Mouse (Mus musculus) MEL (cell line): ENCODE results near the gene Gtf3c2. TPM values are rescaled to one million over a fixed set of nuclear protein-coding genes. Genes with fewer than 3 reads are reported as not detected.

Experiments used
- DNase-seq: peaks from one replicate; pipeline ENCODE4 v3.0.0; 2011; ENCODE audit warnings: low read depth, low spot score
- H3K27ac ChIP-seq: 2 replicates; pipeline ENCODE4 v1.5.1; 2012; ENCODE audit warnings: low read depth, mild to moderate bottlenecking, control low read depth, low read length, moderate library complexity; ENCODE audit not compliant: control insufficient read depth
- H3K27me3 ChIP-seq, 2 experiments: fragments of 150-350 bp in 1 of 2; sonication (generic) in 1 of 2; 2 replicates each; pipeline ENCODE4 v1.6.1; 2012; ENCODE audit warnings: low read length in 2 of 2, mild to moderate bottlenecking in 2 of 2, improper control_type of control experiment in 1 of 2, moderate library complexity in 1 of 2; ENCODE audit not compliant: insufficient read depth in 2 of 2, control insufficient read depth in 1 of 2
- H3K36me3 ChIP-seq, 2 experiments: 2 replicates each; pipeline ENCODE4 v1.6.1; 2012 to 2014; ENCODE audit warnings: low read length in 2 of 2, improper control_type of control experiment in 1 of 2, inconsistent platforms in 1 of 2, mild to moderate bottlenecking in 1 of 2; ENCODE audit not compliant: insufficient read depth in 2 of 2, control insufficient read depth in 1 of 2
- H3K4me1 ChIP-seq, 2 experiments: fragments of 150-350 bp in 1 of 2; sonication (generic) in 1 of 2; 2 replicates each; pipeline ENCODE4 v1.6.1; 2012; ENCODE audit warnings: low read length in 2 of 2, improper control_type of control experiment in 1 of 2, mild to moderate bottlenecking in 1 of 2; ENCODE audit not compliant: insufficient read depth in 2 of 2, control insufficient read depth in 1 of 2
- H3K4me3 ChIP-seq, 2 experiments: fragments of 150-350 bp in 1 of 2; sonication (generic) in 1 of 2; 2 replicates each; pipeline ENCODE4 v1.5.1; 2012; ENCODE audit warnings: low read depth in 2 of 2, low read length in 2 of 2, mild to moderate bottlenecking in 2 of 2, moderate library complexity in 2 of 2, control low read depth in 1 of 2, improper control_type of control experiment in 1 of 2; ENCODE audit not compliant: control insufficient read depth in 1 of 2, insufficient read depth in 1 of 2
- H3K79me2 ChIP-seq: 2 replicates; pipeline ENCODE4 v1.6.1; 2012; ENCODE audit warnings: mild to moderate bottlenecking, low read length, moderate library complexity; ENCODE audit not compliant: control insufficient read depth, poor library complexity, insufficient read depth
- H3K9ac ChIP-seq: 2 replicates; pipeline ENCODE4 v1.6.1; 2012; ENCODE audit warnings: low read depth, mild to moderate bottlenecking, control low read depth, low read length, moderate library complexity; ENCODE audit not compliant: control insufficient read depth, poor library complexity, severe bottlenecking
- H3K9me3 ChIP-seq: fragments of 150-350 bp; sonication (generic); replicated peaks from 2 replicates; pipeline ENCODE4 v1.6.1; 2012; ENCODE audit warnings: mild to moderate bottlenecking, low read length, improper control_type of control experiment, moderate library complexity; ENCODE audit not compliant: insufficient read depth
- BHLHE40 ChIP-seq: IDR thresholded peaks from 2 replicates; pipeline ENCODE4 v1.6.1; 2012; ENCODE audit warnings: low read depth, mild to moderate bottlenecking, inconsistent platforms, low read length, improper control_type of control experiment, borderline replicate concordance
- CHD2 ChIP-seq: IDR thresholded peaks from 2 replicates; pipeline ENCODE4 v1.6.1; 2011; ENCODE audit warnings: low read length, improper control_type of control experiment
- CTCF ChIP-seq, 3 experiments: IDR thresholded peaks in 2 of 3; conservative IDR thresholded peaks in 1 of 3; 2 replicates each; pipeline ENCODE4 v1.5.1; 2011 to 2012; ENCODE audit warnings: low read length in 3 of 3, low read depth in 2 of 3, mild to moderate bottlenecking in 2 of 3, improper control_type of control experiment in 1 of 3, inconsistent platforms in 1 of 3, mixed read lengths in 1 of 3, moderate library complexity in 1 of 3; ENCODE audit not compliant: control insufficient read depth in 1 of 3, insufficient read depth in 1 of 3, poor library complexity in 1 of 3, severe bottlenecking in 1 of 3
- JUND ChIP-seq: IDR thresholded peaks from 2 replicates; pipeline ENCODE4 v1.6.1; 2011; ENCODE audit warnings: low read depth, mild to moderate bottlenecking, improper control_type of control experiment, low read length
- KAT2A ChIP-seq: conservative IDR thresholded peaks from 2 replicates; pipeline ENCODE4 v1.6.1; 2012; ENCODE audit warnings: low read depth, low read length, improper control_type of control experiment, inconsistent platforms
- MAFK ChIP-seq: IDR thresholded peaks from 2 replicates; pipeline ENCODE4 v1.6.1; 2011; ENCODE audit warnings: low read depth, mild to moderate bottlenecking, low read length, improper control_type of control experiment, borderline replicate concordance
- MAX ChIP-seq: IDR thresholded peaks from 2 replicates; pipeline ENCODE4 v1.6.1; 2011; ENCODE audit warnings: low read length, improper control_type of control experiment
- NELFE ChIP-seq: IDR thresholded peaks from 2 replicates; pipeline ENCODE4 v1.6.1; 2011; ENCODE audit warnings: low read depth, low read length, improper control_type of control experiment
- NRF1 ChIP-seq: IDR thresholded peaks from 2 replicates; pipeline ENCODE4 v1.6.1; 2014; ENCODE audit warnings: low read depth, mild to moderate bottlenecking, inconsistent platforms, low read length, improper control_type of control experiment, moderate library complexity; ENCODE audit not compliant: poor library complexity, insufficient read depth, severe bottlenecking
- POLR2A ChIP-seq, 2 experiments: IDR thresholded peaks; 2 replicates each; pipeline ENCODE4 v1.6.1; 2011 to 2012; ENCODE audit warnings: low read length in 2 of 2, mild to moderate bottlenecking in 2 of 2, control low read depth in 1 of 2, improper control_type of control experiment in 1 of 2, low read depth in 1 of 2, moderate library complexity in 1 of 2; ENCODE audit not compliant: control insufficient read depth in 1 of 2, insufficient read depth in 1 of 2, poor library complexity in 1 of 2
- SIN3A ChIP-seq: IDR thresholded peaks from 2 replicates; pipeline ENCODE4 v1.6.1; 2012; ENCODE audit warnings: low read length, improper control_type of control experiment, inconsistent platforms
- SMC3 ChIP-seq: IDR thresholded peaks from 2 replicates; pipeline ENCODE4 v1.6.1; 2011; ENCODE audit warnings: low read depth, low read length, improper control_type of control experiment
- TAL1 ChIP-seq: IDR thresholded peaks from 2 replicates; pipeline ENCODE4 v1.6.1; 2012; ENCODE audit warnings: mild to moderate bottlenecking, inconsistent platforms, low read length, moderate library complexity, mixed read lengths
- USF2 ChIP-seq, 2 experiments: IDR thresholded peaks; 2 replicates each; pipeline ENCODE4 v1.6.1; 2011 to 2012; ENCODE audit warnings: improper control_type of control experiment in 2 of 2, low read length in 2 of 2, borderline replicate concordance in 1 of 2, inconsistent platforms in 1 of 2, low read depth in 1 of 2, mild to moderate bottlenecking in 1 of 2; ENCODE audit not compliant: insufficient read depth in 1 of 2
- ZC3H11A ChIP-seq: IDR thresholded peaks from 2 replicates; pipeline ENCODE4 v1.6.1; 2012; ENCODE audit warnings: low read depth, mild to moderate bottlenecking, inconsistent platforms, low read length, improper control_type of control experiment
- ZMIZ1 ChIP-seq: IDR thresholded peaks from 2 replicates; pipeline ENCODE4 v1.6.1; 2012; ENCODE audit warnings: low read depth, mild to moderate bottlenecking, inconsistent platforms, low read length, improper control_type of control experiment, moderate library complexity
- polyA plus RNA-seq, 2 experiments: library from polyadenylated mRNA; stranded (reverse) in 1 of 2; unstranded in 1 of 2; fragments of >175 nt in 1 of 2; fragments of >200 nt in 1 of 2; gene quantifications; 2 replicates each; pipeline versions ENCODE4 v1.2.1 to v1.2.4; 2012; ENCODE audit warnings: low replicate concordance in 2 of 2, low read depth in 1 of 2; ENCODE audit not compliant: insufficient read length in 2 of 2, insufficient read depth in 1 of 2, missing spikeins in 1 of 2
- total RNA-seq: library from RNA; depleted of rRNA; stranded (reverse); fragments of 300-350 nt; gene quantifications from 2 replicates; pipeline ENCODE4 v1.2.3, GENCODE M21; 2012

Gene Gtf3c2
- total and polyA plus RNA-seq, 3 experiments = 50.9 to 129 TPM; not detected in 1

GRCm38 (mm10) chr5:31138968-31139425 is 40.9 kb downstream of the Gtf3c2 start:
- Histone ChIP-seq H3K79me2 (no peaks in the 10 kb centered on the region), H3K4me3 (no peak overlapping the region), H3K9me3 (no peaks in the 10 kb centered on the region), H3K27ac (no peak overlapping the region), H3K4me1 (no peaks in the 10 kb centered on the region), H3K27me3 (0 out of 4 replicates have a peak, but pooled peaks cover 0 to 2% of the 10 kb centered on the region in 2 experiments), H3K9ac (no peak overlapping the region), H3K36me3 (no peaks in the 10 kb centered on the region)
- TF ChIP-seq JUND = no peak
- no peak for TF ChIP-seq TAL1
- no peak for TF ChIP-seq ZC3H11A
- TF ChIP-seq SIN3A = no peak
- TF ChIP-seq CTCF (IDR thresholded peaks at IDR 0.05 in 2 of 3, conservative IDR thresholded peaks at IDR 0.05 in 1 of 3; ENCODE audit: control insufficient read depth in 1 of 3, insufficient read depth in 1 of 3, low read depth in 2 of 3, low read length in 3 of 3, poor library complexity in 1 of 3, severe bottlenecking in 1 of 3) = no peak
- no peak for TF ChIP-seq MAX
- no peak for TF ChIP-seq KAT2A
- no peak for TF ChIP-seq CHD2
- no peak for TF ChIP-seq NELFE
- peak; percentile 48 for DNase-seq

- Histone ChIP-seq H3K9me3 (no peaks in the 10 kb centered on the region), H3K9ac (no peak within 1 kb of the TSS), H3K4me3 (no peak within 1 kb of the TSS), H3K79me2 (no peaks in the 10 kb centered on the region), H3K27ac (no peak within 1 kb of the TSS), H3K4me1 (no peaks in the 10 kb centered on the region), H3K36me3 (no peaks in the 10 kb centered on the region), H3K27me3 (peaks cover 0 to 2% of the 10 kb centered on the region in 2 experiments; a peak in 1 of 4 replicates)
- TF ChIP-seq ZMIZ1 (no peak), POLR2A (IDR thresholded peaks at IDR 0.05; ENCODE audit: control insufficient read depth in 1 of 2, insufficient read depth in 1 of 2, low read depth in 1 of 2, low read length in 2 of 2, poor library complexity in 1 of 2) (0 out of 4 replicates have a peak, but pooled peaks of 1 of the 2 experiments have one; percentile 17)
- no peak for DNase-seq
These were observed 41.5 kb downstream of the Gtf3c2 start, which contains the start of gene Ucn for GRCm38 (mm10) chr5:31138241-31138967. Gene Ucn (minus strand): TSS chr5:31138829.

DNA sequence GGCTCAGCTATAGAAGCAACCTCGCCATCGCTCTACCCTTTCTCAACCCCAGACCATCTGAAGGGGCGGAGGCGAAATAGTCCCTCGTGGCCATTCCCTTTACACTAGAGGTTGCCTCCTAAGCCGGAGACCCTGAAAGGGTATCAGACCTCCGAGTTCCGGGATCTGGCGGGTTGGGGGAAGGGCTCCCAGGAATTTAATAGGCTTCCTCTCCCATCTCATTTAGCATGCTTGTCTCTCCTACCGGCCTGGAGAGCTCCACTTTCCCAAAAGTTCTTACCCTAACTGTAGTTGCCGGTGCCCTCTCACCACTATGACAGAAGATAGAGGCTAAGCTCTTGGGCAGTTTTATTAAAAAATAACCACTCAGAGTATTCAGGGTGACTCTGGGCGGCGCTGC is 42.3 kb downstream of the Gtf3c2 start:
- TF ChIP-seq BHLHE40 (no peak), NRF1 (no peak), SMC3 (no peak), ZMIZ1 (no peak), USF2 (IDR thresholded peaks at IDR 0.05; ENCODE audit: borderline replicate concordance in 1 of 2, insufficient read depth in 1 of 2, low read depth in 1 of 2, low read length in 2 of 2) (no peak), MAX (no peak), MAFK (no peak)
- H3K4me3 ChIP-seq = no peak overlapping the region
- no peaks in the 10 kb centered on the region for H3K79me2 ChIP-seq
- H3K9me3 ChIP-seq = no peaks in the 10 kb centered on the region
- H3K27ac ChIP-seq = no peak overlapping the region
- DNase-seq = no peak
- peaks cover 0 to 2% of the 10 kb centered on the region in 2 experiments; a peak in 2 of 4 replicates for H3K27me3 ChIP-seq
- no peak overlapping the region for H3K9ac ChIP-seq
- no peaks in the 10 kb centered on the region for H3K4me1 ChIP-seq
- no peaks in the 10 kb centered on the region for H3K36me3 ChIP-seq
